Mouse (Mus musculus) neural tube, embryonic 14.5 days (tissue): ENCODE results near the gene Chrna5. TPM values are rescaled to one million over a fixed set of nuclear protein-coding genes. Genes with fewer than 3 reads are reported as not detected.

Experiments used
- ATAC-seq: fragments of 200-750 bp; cut with Nextera tagmentation; 2 replicates; pipeline ENCODE4 v1.8.0; 2017; ENCODE audit warnings: low read depth, mild to moderate bottlenecking, moderate TSS enrichment, moderate library complexity
- H3K27ac ChIP-seq: fragments of 300-500 bp; sonication (generic); 2 replicates; pipeline ENCODE4 v1.5.1; 2014; ENCODE audit warnings: low read depth, mild to moderate bottlenecking, control low read depth, low read length, moderate library complexity, mixed read lengths
- H3K27me3 ChIP-seq: fragments of 300-500 bp; sonication (generic); 2 replicates; pipeline ENCODE4 v1.6.1; 2014; ENCODE audit warnings: low read length; ENCODE audit not compliant: control insufficient read depth, insufficient read depth
- H3K36me3 ChIP-seq: fragments of 300-500 bp; sonication (generic); 2 replicates; pipeline ENCODE4 v1.6.1; 2014; ENCODE audit warnings: low read length, mixed read lengths; ENCODE audit not compliant: control insufficient read depth, insufficient read depth
- H3K4me1 ChIP-seq: fragments of 300-500 bp; sonication (generic); 2 replicates; pipeline ENCODE4 v1.6.1; 2014; ENCODE audit warnings: low read length; ENCODE audit not compliant: control insufficient read depth, insufficient read depth
- H3K4me2 ChIP-seq: fragments of 300-500 bp; sonication (generic); 2 replicates; pipeline ENCODE4 v1.6.1; 2014; ENCODE audit warnings: mild to moderate bottlenecking, low read depth, low read length, control low read depth
- H3K4me3 ChIP-seq: fragments of 300-500 bp; sonication (generic); 2 replicates; pipeline ENCODE4 v1.5.1; 2014; ENCODE audit warnings: low read depth, low read length, control low read depth, mixed read lengths
- H3K9ac ChIP-seq: fragments of 300-500 bp; sonication (generic); replicated peaks from 2 replicates; pipeline ENCODE4 v1.6.1; 2014; ENCODE audit warnings: low read depth, mild to moderate bottlenecking, control low read depth, low read length, mixed read lengths
- H3K9me3 ChIP-seq: fragments of 300-500 bp; sonication (generic); 2 replicates; pipeline ENCODE4 v1.6.1; 2016; ENCODE audit warnings: low read length; ENCODE audit not compliant: control insufficient read depth
- WGBS: fragments of 180-500 bp; shearing (Covaris S2); extraction: QIAGEN DNeasy Blood & Tissue Kit; methylation state at CpG from one replicate; pipeline ENCODE4 v1.1.7; 2014; 5-methylcytosine and 5-hydroxymethylcytosine counted together
- polyA plus RNA-seq: library from polyadenylated mRNA; unstranded; fragments of >200 nt; fragmentation: Nextera tagmentation; extraction: Ambion mirVana; gene quantifications from 2 replicates; pipeline ENCODE4 v1.2.1, GENCODE M21; 2014

Chrna5 gene
- polyA plus RNA-seq, 1 experiment from 2014 or later: 5.1 TPM

- Histone ChIP-seq H3K27me3 (no peaks in the 10 kb centered on the region), H3K9ac (no peak overlapping the region), H3K27ac (no peak overlapping the region), H3K36me3 (peaks cover 31% of the 10 kb centered on the region), H3K9me3 (no peaks in the 10 kb centered on the region), H3K4me3 (no peak overlapping the region), H3K4me2 (no peak overlapping the region), H3K4me1 (no peaks in the 10 kb centered on the region)
- no peak for ATAC-seq
- WGBS: 94% methylated on average over 4 of the region's 4 CpGs
These were observed 19.6 kb upstream of the Chrna5 start for GRCm38 (mm10) chr9:54961059-54961458.

- H3K9me3 ChIP-seq: no peaks in the 10 kb centered on the region
- peaks cover 11% of the 10 kb centered on the region; the same call in 1 of the 2 replicates for H3K36me3 ChIP-seq
- no peaks in the 10 kb centered on the region for H3K4me1 ChIP-seq
- no peak overlapping the region for H3K4me2 ChIP-seq
- H3K4me3 ChIP-seq: no peak overlapping the region
- no peak for ATAC-seq
- no peak overlapping the region for H3K9ac ChIP-seq
- H3K27me3 ChIP-seq: no peaks in the 10 kb centered on the region
- no peak overlapping the region for H3K27ac ChIP-seq
These were observed 17.0 kb upstream of the Chrna5 start for GRCm38 (mm10) chr9:54963669-54964068.

DNA sequence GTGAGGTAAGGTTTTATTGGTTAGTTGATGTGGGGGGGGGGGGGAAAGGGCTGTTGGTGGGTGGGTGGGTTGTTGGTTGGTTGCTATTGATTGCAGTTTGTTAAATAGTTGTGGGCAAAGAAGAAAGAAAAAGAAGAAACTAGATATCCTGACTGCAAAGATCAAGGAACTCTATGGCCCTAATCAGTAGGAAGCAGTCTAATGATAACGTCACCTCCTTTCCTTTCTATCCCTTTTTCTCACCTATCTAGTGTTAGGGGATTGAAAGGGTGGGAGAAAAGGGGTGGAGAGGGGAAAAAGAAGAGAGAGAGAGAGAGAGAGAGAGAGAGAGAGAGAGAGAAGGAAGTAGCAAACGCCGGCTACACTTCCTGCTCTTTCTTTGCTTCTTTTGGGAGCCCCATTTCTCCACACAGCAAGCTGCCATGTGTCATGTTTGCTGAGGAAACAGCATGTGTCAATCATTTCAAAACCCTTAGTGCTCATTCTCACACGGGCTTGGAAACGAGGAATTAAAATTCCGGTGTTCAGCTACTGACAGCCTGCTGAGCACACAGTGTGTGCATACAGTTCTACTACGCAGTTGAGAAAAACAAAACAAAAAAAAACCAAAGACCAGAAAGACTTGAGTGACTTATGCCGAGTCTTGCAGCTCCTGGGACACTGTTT, 10.6 kb upstream of the Chrna5 start:
- no peak overlapping the region for H3K9ac ChIP-seq
- H3K4me1 ChIP-seq: no peaks in the 10 kb centered on the region
- no peaks in the 10 kb centered on the region for H3K36me3 ChIP-seq
- H3K27me3 ChIP-seq: no peaks in the 10 kb centered on the region
- no peak overlapping the region for H3K4me3 ChIP-seq
- no peak overlapping the region for H3K4me2 ChIP-seq
- H3K27ac ChIP-seq: no peak overlapping the region
- ATAC-seq: no peak
- 71% methylated on average over 8 of the region's 8 CpGs for WGBS
- H3K9me3 ChIP-seq: no peaks in the 10 kb centered on the region

DNA sequence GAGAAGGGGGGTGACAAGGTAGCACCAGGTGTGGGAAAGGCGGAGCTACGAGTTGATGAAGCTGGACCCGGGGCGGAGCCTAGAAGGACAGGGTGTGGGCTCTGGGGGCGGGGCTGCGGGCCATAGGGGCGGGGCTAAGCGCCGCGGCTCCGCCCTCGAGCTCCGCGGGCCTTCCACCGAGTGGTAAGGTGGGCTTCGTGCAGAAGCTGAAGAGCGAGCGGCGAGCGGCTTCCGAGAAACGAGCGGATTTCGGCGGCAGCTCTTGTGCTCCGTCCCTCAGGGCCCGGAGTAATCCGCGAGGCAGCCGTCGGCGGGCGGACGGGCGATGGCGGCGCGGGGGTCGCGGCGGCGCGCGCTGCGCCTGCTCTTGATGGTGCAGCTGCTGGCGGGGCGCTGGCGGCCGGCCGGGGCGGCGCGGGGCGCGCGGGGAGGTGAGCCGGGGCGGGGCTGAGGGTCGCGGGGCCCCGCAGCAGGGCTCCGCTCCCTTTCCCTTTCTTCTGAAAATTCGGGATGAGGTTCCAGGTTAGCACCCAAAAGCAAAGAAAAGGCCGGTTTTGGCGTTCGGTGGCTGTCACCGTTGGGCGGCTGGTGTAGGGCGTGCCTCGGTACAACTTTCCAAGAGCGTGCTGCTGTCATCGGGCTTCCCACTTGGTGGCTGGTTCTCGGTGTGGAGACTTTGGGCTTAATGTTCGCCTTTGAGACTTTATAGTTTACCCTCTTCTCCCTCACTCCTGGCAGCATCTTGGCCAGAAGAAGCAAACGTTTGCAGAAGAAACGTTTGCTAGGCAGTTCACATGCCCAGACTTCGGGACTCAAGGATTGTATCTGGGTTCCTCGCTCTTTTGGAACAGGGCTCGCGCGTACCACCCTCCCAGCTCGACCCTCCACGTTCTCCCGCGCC, 861 bp downstream of the Chrna5 start:
- peak overlapping the region; percentile 62 for H3K4me3 ChIP-seq
- peaks cover 13% of the 10 kb centered on the region for H3K27me3 ChIP-seq
- no peaks in the 10 kb centered on the region for H3K9me3 ChIP-seq
- no peaks in the 10 kb centered on the region for H3K36me3 ChIP-seq
- peak overlapping the region; percentile 78 for H3K4me2 ChIP-seq
- peaks cover 7% of the 10 kb centered on the region; the same call in 1 of the 2 replicates for H3K4me1 ChIP-seq
- H3K27ac ChIP-seq: no peak overlapping the region
- WGBS: under 1% methylated on average over 55 of the region's 85 CpGs
- ATAC-seq: peak; percentile 90
- peak overlapping the region; percentile 59 for H3K9ac ChIP-seq

- WGBS: 4% methylated on average over 7 of the region's 7 CpGs
- no peaks in the 10 kb centered on the region for H3K36me3 ChIP-seq
- peaks cover 13% of the 10 kb centered on the region for H3K27me3 ChIP-seq
- H3K9ac ChIP-seq: 0 out of 2 replicates have a peak overlapping the region, but pooled peaks have one; percentile 3
- peak overlapping the region; percentile 78 for H3K4me2 ChIP-seq
- no peaks in the 10 kb centered on the region for H3K9me3 ChIP-seq
- H3K27ac ChIP-seq: no peak overlapping the region
- no peak for ATAC-seq
- H3K4me1 ChIP-seq: peaks cover 7% of the 10 kb centered on the region; the same call in 1 of the 2 replicates
- peak overlapping the region; percentile 62; the same call in 1 of the 2 replicates for H3K4me3 ChIP-seq
These were observed 1.7 kb downstream of the Chrna5 start for GRCm38 (mm10) chr9:54982401-54982800.

DNA sequence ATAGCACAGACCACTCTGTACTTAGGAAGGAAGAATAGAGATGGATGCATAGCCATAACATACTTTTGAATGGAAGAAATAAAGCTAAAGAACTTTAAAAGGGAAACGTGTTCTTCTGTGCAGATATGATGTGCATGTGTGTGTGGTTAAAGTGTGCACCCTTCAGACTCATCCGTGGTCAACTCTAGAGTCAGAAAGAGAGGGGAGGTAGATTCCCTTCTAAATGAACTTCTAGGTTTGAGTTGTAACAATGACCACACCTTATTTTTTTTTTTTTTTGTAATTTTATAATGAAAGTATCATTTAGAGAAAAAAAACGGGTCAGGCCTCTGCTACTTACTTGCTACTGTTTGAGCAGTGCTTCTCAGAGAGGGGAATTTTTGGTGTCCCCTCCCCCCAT, 9.7 kb downstream of the Chrna5 start:
- H3K9me3 ChIP-seq: no peaks in the 10 kb centered on the region
- H3K4me3 ChIP-seq: no peak overlapping the region
- H3K27ac ChIP-seq: no peak overlapping the region
- no peak overlapping the region for H3K9ac ChIP-seq
- H3K4me1 ChIP-seq: no peaks in the 10 kb centered on the region
- 85% methylated on average over 3 of the region's 3 CpGs for WGBS
- no peak for ATAC-seq
- H3K27me3 ChIP-seq: no peaks in the 10 kb centered on the region
- no peaks in the 10 kb centered on the region for H3K36me3 ChIP-seq
- no peak overlapping the region for H3K4me2 ChIP-seq

GRCm38 (mm10) chr9:54994381-54994780, 13.7 kb downstream of the Chrna5 start:
- H3K27me3 ChIP-seq: no peaks in the 10 kb centered on the region
- H3K9ac ChIP-seq: no peak overlapping the region
- H3K4me2 ChIP-seq: no peak overlapping the region
- no peaks in the 10 kb centered on the region for H3K4me1 ChIP-seq
- no peak for ATAC-seq
- no peaks in the 10 kb centered on the region for H3K36me3 ChIP-seq
- no peak overlapping the region for H3K4me3 ChIP-seq
- WGBS: 48% methylated on average over 3 of the region's 3 CpGs
- H3K9me3 ChIP-seq: no peaks in the 10 kb centered on the region
- H3K27ac ChIP-seq: no peak overlapping the region

GRCm38 (mm10) chr9:54995645-54996044, 15.0 kb downstream of the Chrna5 start:
- no peaks in the 10 kb centered on the region for H3K9me3 ChIP-seq
- no peaks in the 10 kb centered on the region for H3K27me3 ChIP-seq
- no peak for ATAC-seq
- no peak overlapping the region for H3K27ac ChIP-seq
- no peaks in the 10 kb centered on the region for H3K4me1 ChIP-seq
- no peak overlapping the region for H3K9ac ChIP-seq
- no peaks in the 10 kb centered on the region for H3K36me3 ChIP-seq
- WGBS: 87% methylated on average over 3 of the region's 3 CpGs
- no peak overlapping the region for H3K4me2 ChIP-seq
- no peak overlapping the region for H3K4me3 ChIP-seq

DNA sequence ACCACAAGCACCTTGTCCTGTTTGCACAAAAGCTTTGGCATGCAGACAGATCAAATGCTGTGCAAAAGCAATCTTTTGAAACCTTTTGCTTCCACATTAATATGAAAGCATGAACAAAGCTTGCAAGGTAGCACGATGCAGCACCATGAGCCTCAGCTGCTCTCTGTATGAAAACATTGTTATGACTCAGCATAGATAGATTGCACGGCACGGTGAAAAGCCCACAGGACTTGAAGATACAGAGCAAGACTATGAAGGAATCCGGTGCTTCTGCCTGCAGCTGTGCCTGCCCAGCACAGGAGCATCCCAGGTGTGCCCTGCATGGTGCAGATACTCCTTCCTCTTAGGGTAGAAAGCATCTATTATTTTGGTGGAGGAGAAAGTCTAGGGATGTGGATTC, 22.9 kb downstream of the Chrna5 start:
- WGBS: 49% methylated on average over 4 of the region's 4 CpGs
- H3K4me2 ChIP-seq: no peak overlapping the region
- no peaks in the 10 kb centered on the region for H3K9me3 ChIP-seq
- no peaks in the 10 kb centered on the region for H3K27me3 ChIP-seq
- H3K4me1 ChIP-seq: no peaks in the 10 kb centered on the region
- no peak overlapping the region for H3K9ac ChIP-seq
- H3K36me3 ChIP-seq: no peaks in the 10 kb centered on the region
- no peak for ATAC-seq
- no peak overlapping the region for H3K27ac ChIP-seq
- no peak overlapping the region for H3K4me3 ChIP-seq
